Mouse (Mus musculus) midbrain, postnatal 0 days (tissue): ENCODE data around the gene Klhl9. TPM values are rescaled to one million over a fixed set of nuclear protein-coding genes. Genes with fewer than 3 reads are reported as not detected.
A peak's percentile ranks its signal among the peaks of the same experiment; 100 is the strongest.
"Not testable (repeated sequence)": the region's sequence is repeated elsewhere in the genome, so short reads cannot be mapped to it uniquely, and the experiment has no call there.

ENCODE experiments used
- ATAC-seq: fragments of 200-750 bp; cut with Nextera tagmentation; 2 replicates; pipeline ENCODE4 v1.8.0; 2017; ENCODE audit warnings: moderate number of reproducible peaks, mild to moderate bottlenecking, moderate TSS enrichment, moderate library complexity; ENCODE audit not compliant: low FRiP score
- DNase-seq: peaks from one replicate; pipeline ENCODE4 v3.0.0-alpha.2; 2015; ENCODE audit warnings: low spot score
- H3K27ac ChIP-seq: fragments of 300-500 bp; sonication (generic); 2 replicates; pipeline ENCODE4 v1.5.1; 2014; ENCODE audit warnings: low read depth, mild to moderate bottlenecking, low read length, mixed read lengths
- H3K27me3 ChIP-seq: fragments of 300-500 bp; sonication (generic); 2 replicates; pipeline ENCODE4 v1.6.1; 2014; ENCODE audit warnings: low read length, control low read depth, mixed read lengths; ENCODE audit not compliant: insufficient read depth
- H3K36me3 ChIP-seq: fragments of 300-500 bp; sonication (generic); 2 replicates; pipeline ENCODE4 v1.6.1; 2014; ENCODE audit warnings: low read length, control low read depth, mixed read lengths; ENCODE audit not compliant: insufficient read depth
- H3K4me1 ChIP-seq: fragments of 300-500 bp; sonication (generic); 2 replicates; pipeline ENCODE4 v1.6.1; 2014; ENCODE audit warnings: mild to moderate bottlenecking, control low read depth, antibody characterized with exemption, low read length, mixed read lengths; ENCODE audit not compliant: insufficient read depth
- H3K4me2 ChIP-seq: fragments of 300-500 bp; sonication (generic); 2 replicates; pipeline ENCODE4 v1.6.1; 2014; ENCODE audit warnings: low read depth, mild to moderate bottlenecking, low read length, mixed read lengths; ENCODE audit not compliant: poor library complexity, severe bottlenecking
- H3K4me3 ChIP-seq: fragments of 300-500 bp; sonication (generic); 2 replicates; pipeline ENCODE4 v1.5.1; 2014; ENCODE audit warnings: low read depth, mild to moderate bottlenecking, low read length, moderate library complexity
- H3K9ac ChIP-seq: fragments of 300-500 bp; sonication (generic); replicated peaks from 2 replicates; pipeline ENCODE4 v1.6.1; 2014; ENCODE audit warnings: mild to moderate bottlenecking, low read length, moderate library complexity, mixed read lengths; ENCODE audit not compliant: poor library complexity, severe bottlenecking
- H3K9me3 ChIP-seq: fragments of 300-500 bp; sonication (generic); 2 replicates; pipeline ENCODE4 v1.6.1; 2016; ENCODE audit warnings: low read length, control low read depth
- CTCF ChIP-seq: IDR thresholded peaks from 2 replicates; pipeline ENCODE4 v1.5.1; 2016; ENCODE audit warnings: antibody characterized with exemption, mild to moderate bottlenecking
- WGBS: fragments of 180-500 bp; shearing (Covaris S2); extraction: QIAGEN DNeasy Blood & Tissue Kit; methylation state at CpG from one replicate; pipeline ENCODE4 v1.1.7; 2014; 5-methylcytosine and 5-hydroxymethylcytosine counted together
- polyA plus RNA-seq: library from polyadenylated mRNA; unstranded; fragments of >200 nt; fragmentation: Nextera tagmentation; extraction: Ambion mirVana; gene quantifications from 2 replicates; pipeline ENCODE4 v1.2.1, GENCODE M21; 2015
- total RNA-seq: library from RNA; depleted of rRNA; stranded (reverse); fragments of >200 nt; gene quantifications from 2 replicates; pipeline ENCODE4 v1.2.3, GENCODE M21; 2014; rRNA removed

Klhl9 gene
- total RNA-seq (148 and 172 TPM in 2 replicates), polyA plus RNA-seq (77.6 and 82.5 TPM in 2 replicates)

DNA sequence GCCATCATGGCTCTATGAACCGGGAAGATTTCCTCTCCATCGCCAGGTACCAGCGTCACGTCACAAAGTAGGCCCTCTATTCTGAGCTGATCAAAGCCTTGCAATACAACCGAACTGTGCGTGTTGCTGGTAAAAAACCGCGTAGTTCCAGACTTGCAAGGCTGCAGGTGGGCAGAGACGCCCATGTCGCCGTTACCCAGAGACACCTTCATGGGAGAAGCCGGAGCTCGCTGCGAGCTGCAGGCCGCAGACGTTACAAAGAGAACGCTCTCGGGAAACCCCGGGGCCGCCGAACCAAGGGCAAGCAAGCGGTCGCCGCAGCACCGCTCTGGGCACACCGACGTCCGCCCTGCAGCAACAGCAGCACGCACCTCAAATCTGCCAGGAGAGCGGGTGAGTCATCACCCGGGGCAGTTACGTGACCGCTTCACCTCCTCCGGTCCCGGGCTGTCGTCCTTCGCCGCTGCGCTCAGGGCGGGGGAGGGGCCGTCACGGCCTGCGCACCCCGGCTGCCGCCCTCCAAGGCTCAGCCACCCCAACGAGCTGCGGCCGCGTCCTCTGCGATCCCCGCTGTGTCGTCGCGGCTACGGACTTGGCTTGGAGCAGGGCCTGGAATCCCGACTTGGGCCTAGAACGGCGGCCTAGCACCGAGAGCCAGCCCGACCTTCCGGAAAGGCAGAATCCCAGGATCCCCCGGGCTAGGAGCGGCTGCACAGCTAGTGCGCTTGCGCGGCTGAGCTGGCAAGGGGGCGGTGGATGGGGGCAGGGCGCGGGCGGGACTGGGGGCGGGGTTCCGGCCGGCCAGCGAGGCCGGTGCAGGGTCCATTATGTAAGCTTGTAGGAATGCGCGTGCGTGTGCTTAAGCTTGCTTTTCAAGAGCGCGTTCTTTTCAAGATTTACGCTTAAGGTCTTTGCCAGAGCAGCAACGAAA lies at the start of gene Klhl9, which contains the start of gene Gm26566:
Klhl9 (minus strand) TSS at position 675 of the 931 bp plus-strand sequence.
Gm26566 (plus strand) TSS at position 15 of the 931 bp plus-strand sequence.
- Histone ChIP-seq H3K36me3 (peaks cover 3% of the 10 kb centered on the region; the same call in 1 of the 2 replicates), H3K4me2 (peak within 1 kb of the TSS; percentile 75), H3K4me1 (peaks cover 19% of the 10 kb centered on the region), H3K27me3 (no peaks in the 10 kb centered on the region), H3K27ac (peak within 1 kb of the TSS; percentile 99), H3K9ac (peak within 1 kb of the TSS; percentile 96), H3K9me3 (no peaks in the 10 kb centered on the region), H3K4me3 (peak within 1 kb of the TSS; percentile 96)
- no peak for TF ChIP-seq CTCF
- WGBS: under 1% methylated on average over 75 of the region's 82 CpGs
- ATAC-seq (peak; percentile 98), DNase-seq (peak; percentile 97)

DNA sequence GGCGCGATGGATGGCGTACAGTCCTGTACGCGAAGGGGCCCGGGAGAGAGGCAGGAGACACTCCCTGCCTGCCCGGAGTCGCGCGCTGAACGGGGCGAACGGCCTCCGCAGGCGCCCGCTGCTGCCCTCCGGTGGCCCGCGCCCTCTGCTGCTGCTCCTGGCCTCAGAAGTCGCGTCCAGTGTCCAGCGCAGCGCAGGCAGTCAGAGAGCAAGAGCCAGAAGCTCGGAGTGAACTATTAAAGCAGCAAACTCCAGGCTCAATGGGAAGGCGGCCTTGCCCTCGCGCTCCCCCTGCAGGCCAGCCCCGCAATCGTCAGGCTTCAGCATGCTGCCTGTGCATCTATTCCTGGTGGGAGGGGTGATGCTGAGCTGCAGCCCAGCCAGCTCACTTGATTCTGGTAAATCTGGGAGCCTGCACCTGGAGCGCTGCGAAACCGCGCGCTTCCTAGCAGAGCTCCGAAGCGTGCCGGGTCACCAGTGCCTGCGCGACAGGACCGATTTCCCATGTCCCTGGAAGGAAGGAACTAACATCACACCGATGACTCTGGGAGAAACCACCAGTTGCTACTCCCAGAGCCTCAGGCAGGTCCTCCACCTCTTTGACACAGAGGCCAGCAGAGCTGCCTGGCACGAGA lies 41.2 kb upstream of the Klhl9 start:
- not testable (repeated sequence) for H3K27ac ChIP-seq, H3K27me3 ChIP-seq, H3K9ac ChIP-seq, ATAC-seq, H3K36me3 ChIP-seq, H3K4me1 ChIP-seq, H3K9me3 ChIP-seq
- Histone ChIP-seq H3K4me2 (peak overlapping the region; percentile 46), H3K4me3 (peak overlapping the region; percentile 26)
- peak; percentile 76 for DNase-seq
- TF ChIP-seq CTCF: peak; percentile 65
- 3% methylated on average over 29 of the region's 42 CpGs for WGBS

DNA sequence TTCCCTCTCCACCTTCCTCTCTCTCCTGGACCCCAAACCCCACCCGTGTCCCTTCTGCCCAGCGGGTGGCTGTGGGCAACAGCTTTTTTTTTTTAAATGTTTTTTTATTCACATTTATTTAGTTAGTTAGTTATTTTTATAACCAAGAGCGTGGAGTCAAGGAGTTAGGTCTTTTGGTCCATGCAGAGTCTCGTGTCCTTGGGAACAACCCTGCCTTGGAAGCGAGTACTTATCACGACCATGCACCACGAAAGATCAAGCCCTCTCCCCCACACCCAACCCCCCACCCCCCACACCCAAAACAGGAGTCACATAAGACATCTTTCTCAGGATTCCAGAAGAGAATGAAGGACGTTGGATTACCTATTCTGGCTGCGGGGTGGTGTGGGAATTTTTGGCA lies 40.1 kb upstream of the Klhl9 start:
- H3K36me3 ChIP-seq, H3K4me3 ChIP-seq, DNase-seq, H3K27ac ChIP-seq, H3K4me1 ChIP-seq, H3K9ac ChIP-seq, H3K9me3 ChIP-seq, ATAC-seq, H3K27me3 ChIP-seq, H3K4me2 ChIP-seq: not testable (repeated sequence)
- WGBS: 60% methylated on average over 8 of the region's 9 CpGs

DNA sequence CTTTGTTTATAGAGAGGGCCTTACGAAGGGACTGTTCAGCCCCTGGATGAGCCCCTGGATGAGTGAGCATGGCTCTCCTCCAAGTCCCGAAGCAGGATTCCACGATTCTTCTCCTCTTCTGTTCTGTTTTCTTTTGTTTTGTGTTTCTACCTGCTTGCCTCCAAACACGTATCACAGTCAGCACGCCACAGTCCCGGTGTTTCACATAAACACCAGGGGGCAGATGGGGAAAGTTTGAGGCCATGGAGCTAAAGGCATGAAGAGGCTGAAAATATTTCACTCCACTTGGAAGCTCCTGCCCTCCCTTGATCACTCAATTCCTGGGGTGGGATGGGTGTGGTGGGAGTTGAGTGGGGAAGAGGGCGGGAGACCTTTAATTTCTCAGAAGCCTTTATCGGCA lies 39.5 kb upstream of the Klhl9 start:
- H3K9ac ChIP-seq, H3K4me2 ChIP-seq, ATAC-seq, H3K36me3 ChIP-seq, H3K27me3 ChIP-seq, H3K4me1 ChIP-seq, H3K27ac ChIP-seq, H3K4me3 ChIP-seq, H3K9me3 ChIP-seq, DNase-seq: not testable (repeated sequence)
- 72% methylated on average over 6 of the region's 8 CpGs for WGBS

DNA sequence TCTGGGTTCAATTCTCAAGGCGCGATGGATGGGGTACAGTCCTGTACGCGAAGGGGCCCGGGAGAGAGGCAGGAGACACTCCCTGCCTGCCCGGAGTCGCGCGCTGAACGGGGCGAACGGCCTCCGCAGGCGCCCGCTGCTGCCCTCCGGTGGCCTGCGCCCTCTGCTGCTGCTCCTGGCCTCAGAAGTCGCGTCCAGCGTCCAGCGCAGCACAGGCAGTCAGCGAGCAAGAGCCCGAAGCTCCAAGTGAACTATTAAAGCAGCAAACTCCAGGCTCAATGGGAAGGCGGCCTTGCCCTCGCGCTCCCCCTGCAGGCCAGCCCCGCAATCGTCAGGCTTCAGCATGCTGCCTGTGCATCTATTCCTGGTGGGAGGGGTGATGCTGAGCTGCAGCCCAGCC lies 38.2 kb upstream of the Klhl9 start:
- Histone ChIP-seq H3K4me2 (peak overlapping the region; percentile 42), H3K4me3 (peak overlapping the region; percentile 20; the same call in 1 of the 2 replicates)
- DNase-seq: peak; percentile 82
- not testable (repeated sequence) for ATAC-seq, H3K36me3 ChIP-seq, H3K27me3 ChIP-seq, H3K4me1 ChIP-seq, H3K9ac ChIP-seq, H3K27ac ChIP-seq, H3K9me3 ChIP-seq
- peak; percentile 67 for TF ChIP-seq CTCF
- under 1% methylated on average over 26 of the region's 28 CpGs for WGBS

DNA sequence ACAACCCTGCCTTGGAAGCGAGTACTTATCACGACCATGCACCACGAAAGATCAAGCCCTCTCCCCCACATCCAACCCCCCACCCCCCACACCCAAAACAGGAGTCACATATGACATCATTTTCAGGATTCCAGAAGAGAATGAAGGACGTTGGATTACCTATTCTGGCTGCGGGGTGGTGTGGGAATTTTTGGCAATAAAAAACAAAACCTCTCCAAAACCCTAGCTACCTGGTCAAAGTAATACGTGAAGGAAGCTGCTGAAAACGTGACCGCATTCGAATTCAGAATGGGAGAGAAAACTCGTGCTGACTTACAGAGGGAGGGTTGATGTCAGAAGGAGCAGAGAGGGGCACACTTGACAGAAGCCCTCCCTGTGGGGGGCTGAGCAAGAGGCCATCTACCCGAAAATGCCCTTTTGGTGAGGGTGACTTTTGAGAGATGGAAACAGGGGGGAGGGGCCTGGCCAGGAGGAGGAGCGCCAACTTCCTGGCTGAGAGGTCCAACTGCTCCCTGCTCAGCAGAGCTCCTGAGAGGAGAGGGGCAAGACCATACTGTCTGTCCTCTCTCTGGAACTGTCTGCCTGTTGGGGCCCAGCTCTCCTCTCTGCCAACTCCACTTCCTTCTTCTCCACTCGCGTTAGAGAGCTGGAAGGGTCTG lies 37.5 kb upstream of the Klhl9 start, which contains the start of gene Gm13283:
Gm13283 (plus strand) TSS at position 510 of the 659 bp plus-strand sequence.
- ATAC-seq: not testable (repeated sequence)
- WGBS: 37% methylated on average over 6 of the region's 14 CpGs

DNA sequence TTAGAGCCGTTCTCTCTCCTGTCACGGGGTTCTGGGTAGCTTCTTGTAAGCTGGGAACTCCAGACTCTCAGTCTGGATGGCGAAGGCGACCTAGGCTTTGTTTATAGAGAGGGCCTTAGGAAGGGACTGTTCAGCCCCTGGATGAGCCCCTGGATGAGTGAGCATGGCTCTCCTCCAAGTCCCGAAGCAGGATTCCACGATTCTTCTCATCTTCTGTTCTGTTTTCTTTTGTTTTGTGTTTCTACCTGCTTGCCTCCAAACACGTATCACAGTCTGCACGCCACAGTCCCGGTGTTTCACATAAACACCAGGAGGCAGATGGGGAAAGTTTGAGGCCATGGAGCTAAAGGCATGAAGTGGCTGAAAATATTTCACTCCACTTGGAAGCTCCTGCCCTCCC lies 36.5 kb upstream of the Klhl9 start:
- not testable (repeated sequence) for DNase-seq, H3K9ac ChIP-seq, H3K4me2 ChIP-seq, H3K27me3 ChIP-seq, H3K27ac ChIP-seq, H3K4me3 ChIP-seq, H3K9me3 ChIP-seq, ATAC-seq, H3K4me1 ChIP-seq, H3K36me3 ChIP-seq
- 88% methylated on average over 9 of the region's 9 CpGs for WGBS

More for the DNA sequence above, 37.5 kb upstream of the Klhl9 start, which contains the start of gene Gm13283:
- H3K9me3 ChIP-seq, DNase-seq, H3K9ac ChIP-seq, H3K27ac ChIP-seq, H3K36me3 ChIP-seq, H3K4me1 ChIP-seq, H3K27me3 ChIP-seq: not testable (repeated sequence)
- peak within 1 kb of the TSS; percentile 20; the same call in 1 of the 2 replicates for H3K4me3 ChIP-seq
- H3K4me2 ChIP-seq: peak within 1 kb of the TSS; percentile 42
